Mouse (Mus musculus) yolk sac, embryonic 10.5 days (tissue): ENCODE data around the gene Hoxd9.

ENCODE experiments used
- DNase-seq: peaks from one replicate; pipeline ENCODE4 v3.0.0-alpha.2; 2017; ENCODE audit warnings: low spot score

Gene Hoxd9

DNA sequence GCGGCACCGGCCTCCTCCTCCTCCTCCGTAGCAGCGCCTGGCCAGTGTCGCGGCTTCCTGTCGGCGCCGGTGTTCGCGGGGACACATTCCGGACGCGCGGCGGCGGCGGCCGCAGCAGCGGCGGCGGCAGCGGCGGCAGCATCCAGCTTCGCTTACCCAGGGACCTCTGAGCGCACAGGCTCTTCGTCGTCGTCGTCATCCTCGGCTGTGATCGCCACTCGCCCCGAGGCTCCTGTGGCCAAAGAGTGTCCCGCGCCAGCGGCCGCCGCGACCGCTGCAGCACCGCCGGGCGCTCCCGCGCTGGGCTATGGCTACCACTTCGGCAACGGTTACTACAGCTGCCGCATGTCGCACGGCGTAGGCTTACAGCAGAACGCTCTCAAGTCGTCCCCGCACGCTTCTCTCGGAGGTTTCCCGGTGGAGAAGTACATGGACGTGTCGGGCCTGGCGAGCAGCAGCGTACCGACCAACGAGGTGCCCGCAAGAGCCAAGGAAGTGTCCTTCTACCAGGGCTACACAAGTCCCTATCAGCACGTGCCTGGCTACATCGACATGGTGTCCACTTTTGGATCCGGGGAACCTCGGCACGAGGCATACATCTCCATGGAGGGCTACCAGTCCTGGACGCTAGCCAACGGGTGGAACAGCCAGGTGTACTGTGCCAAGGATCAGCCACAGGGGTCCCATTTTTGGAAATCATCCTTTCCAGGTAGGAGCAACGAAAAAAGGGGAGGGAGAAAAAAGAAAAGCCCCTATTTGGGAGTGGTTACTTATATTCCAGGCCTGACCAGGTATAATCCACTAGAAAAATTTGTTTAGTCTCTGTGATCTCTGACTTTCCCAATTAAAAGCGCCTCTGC lies 28.9 kb upstream of the Hoxd9 start:
- DNase-seq = no peak

DNA sequence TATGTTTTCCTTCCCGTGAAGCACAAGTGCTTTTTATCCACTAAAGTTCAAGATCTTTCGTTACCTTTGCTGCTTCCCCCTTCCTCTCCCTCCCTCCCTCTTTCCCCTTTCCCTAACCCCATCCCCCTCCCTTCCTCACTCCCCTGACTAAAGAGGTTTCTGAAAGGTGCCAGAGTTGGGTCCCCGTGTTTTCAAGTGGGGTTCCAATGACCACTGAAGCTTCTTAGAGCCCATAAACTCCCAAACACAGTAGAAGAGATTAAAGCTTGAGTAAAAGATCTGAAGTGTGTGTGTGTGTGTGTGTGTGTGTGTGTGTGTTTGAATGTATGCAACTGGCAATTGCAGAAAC lies 28.3 kb upstream of the Hoxd9 start:
- no peak for DNase-seq

DNA sequence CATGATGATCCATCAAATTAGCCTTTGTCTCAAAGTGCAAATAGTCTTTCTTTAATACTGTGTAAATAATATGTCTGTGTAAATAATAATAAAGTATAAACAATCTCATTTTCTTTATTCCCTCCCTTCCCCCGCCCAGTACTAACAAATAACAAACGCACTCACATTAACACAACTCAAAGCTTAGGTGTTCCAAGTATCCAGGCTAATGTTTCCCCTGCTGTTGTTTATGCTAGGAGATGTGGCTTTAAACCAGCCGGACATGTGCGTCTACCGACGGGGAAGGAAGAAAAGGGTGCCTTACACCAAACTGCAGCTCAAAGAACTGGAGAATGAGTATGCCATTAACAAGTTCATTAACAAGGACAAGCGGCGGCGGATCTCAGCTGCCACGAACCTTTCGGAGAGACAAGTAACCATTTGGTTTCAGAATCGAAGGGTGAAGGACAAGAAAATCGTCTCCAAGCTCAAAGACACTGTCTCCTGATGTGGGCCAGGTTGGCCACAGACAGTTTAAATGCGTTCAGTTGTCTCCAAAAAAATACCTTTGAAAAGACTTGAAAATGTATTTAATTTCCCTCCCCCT lies 27.8 kb upstream of the Hoxd9 start:
- no peak for DNase-seq

DNA sequence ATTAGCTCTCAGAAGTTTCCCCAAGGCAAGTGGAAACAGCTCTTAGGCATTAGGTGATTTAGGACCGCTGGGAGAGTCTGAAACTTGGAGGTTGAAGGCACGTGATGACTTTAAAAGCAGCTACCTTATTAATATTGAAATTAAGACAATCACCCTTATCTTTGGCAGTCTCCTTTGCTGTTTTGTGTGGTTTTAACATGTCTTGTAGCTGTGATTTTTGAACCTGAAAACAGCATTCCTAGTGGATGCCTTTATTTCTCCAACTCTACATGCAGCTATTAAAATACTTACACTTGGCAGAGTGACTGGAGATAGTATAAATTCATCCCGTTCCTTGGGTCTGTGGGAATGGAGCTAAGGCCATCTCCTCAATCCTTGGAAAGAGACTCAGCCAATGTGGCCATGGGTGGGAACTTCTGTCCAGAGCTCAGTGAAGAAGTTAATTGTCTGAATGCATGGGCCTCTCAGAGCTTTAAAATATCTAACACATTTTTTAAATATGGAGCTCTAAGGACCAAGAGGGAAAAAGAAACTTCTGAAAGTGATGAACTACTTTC lies 26.8 kb upstream of the Hoxd9 start:
- no peak for DNase-seq

DNA sequence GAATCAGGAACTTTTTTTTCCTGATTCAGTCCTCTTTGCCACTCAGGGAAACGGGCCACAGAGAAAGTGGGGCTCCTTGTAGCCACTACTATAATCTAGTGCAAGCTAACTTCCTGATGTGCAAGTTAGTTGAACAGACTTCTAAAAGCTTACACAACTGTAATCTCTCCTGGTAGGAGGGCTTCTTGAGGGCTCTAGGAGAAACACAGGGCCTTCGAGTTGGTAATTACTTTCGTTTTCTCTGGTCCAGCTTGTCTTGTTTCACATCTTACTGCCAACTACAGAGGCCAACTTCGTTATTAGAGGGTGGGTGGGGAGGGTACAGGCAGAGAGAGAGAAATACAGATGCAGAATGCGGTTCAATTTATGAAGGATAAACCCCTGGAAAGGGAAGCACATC lies 25.7 kb upstream of the Hoxd9 start:
- DNase-seq = no peak

DNA sequence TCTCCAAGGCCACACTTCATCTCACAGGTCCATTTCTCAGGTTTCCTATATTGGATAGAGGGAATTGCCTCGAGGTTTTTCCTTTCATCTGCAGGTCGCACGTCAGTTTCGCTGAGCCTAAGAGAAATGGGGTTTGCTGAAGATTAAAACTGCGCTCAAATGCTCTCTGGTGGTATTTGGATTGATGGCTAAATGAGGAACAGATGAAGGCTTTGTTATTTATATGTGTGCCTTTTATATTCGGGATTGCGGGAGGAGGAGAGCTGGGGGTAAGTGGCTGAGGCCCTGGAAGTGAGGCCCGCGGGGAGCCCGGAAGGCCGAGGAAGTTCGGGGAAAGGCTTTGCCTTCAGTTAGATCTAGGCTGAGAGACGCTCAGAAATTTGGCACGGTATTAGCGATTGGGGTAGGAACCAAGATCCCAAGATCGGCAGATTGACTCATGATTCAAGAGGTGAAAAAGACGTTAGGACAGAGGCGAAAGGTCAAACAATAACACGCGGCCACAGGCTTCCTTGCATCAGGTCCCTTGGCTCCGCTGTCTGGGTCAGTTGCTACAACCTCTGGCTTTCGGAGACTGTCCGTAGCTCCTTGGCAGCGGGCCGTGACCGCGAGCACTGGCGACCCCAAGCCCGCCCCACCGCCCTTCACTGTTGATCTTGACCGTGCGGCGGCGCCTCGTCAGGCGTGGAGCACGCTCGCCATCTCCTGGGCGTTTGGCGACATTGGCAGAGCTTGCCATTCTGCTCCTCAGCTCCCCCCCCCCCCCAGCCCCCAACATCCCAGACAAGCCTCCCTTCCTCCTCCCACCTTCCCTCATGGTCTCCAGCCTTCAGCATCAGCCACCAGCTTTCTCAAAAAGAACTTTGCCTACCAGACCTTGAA lies 24.8 kb upstream of the Hoxd9 start:
- DNase-seq = no peak

DNA sequence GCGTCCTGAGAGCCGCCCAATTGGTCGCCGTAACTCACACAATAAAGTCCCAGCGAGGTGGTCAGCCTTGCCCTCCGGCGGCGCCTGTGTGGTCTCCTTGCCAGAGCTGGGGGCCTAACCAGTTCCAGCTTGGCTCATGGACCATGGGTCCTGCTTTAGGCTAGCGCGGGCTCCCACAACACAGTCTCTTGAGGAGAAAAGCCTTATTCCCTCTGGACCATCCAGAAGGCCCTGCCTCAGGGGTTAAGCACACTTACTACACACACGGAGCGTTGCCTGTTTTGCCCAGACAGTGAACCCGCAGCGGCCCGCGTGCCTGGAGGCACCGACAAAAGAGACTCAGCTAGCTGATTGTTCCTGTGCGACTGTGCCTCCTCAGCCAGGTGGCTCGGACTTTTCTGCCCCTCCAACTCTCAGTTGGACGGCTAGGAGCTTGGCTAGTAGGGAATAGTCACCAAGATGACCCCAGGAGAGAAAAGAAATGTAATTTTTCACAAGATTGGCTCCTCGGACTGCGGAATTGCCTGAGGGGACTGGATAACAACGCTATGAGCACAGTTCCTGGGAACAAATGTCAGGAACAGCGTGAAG lies 23.6 kb upstream of the Hoxd9 start:
- no peak for DNase-seq

DNA sequence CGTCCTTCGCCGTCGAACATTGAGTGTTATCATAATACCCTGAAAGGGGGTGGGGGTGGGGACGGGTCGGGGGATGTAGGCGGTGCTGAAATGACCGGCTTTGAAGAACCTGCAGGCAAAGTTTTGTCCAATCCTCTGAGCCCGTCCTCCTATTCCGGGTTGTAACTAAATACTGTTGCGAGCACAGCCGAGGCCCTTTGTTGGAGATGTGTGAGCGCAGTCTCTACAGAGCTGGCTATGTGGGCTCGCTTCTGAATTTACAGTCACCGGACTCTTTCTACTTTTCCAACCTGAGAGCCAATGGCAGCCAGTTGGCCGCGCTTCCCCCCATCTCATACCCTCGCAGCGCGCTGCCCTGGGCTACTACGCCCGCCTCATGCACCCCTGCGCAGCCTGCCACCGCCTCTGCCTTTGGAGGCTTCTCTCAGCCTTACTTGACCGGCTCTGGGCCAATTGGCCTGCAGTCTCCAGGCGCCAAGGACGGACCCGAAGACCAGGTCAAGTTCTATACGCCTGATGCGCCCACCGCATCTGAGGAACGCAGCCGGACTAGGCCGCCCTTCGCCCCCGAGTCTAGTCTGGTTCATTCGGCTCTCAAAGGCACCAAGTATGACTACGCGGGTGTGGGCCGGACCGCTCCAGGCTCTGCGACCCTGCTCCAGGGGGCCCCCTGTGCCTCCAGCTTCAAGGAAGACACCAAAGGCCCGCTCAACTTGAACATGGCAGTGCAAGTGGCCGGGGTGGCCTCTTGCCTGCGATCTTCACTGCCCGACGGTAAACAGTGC lies 22.5 kb upstream of the Hoxd9 start, which contains the start of gene Hoxd12:
Hoxd12 (plus strand) TSS at position 133 of the 785 bp plus-strand sequence.
- DNase-seq = no peak

DNA sequence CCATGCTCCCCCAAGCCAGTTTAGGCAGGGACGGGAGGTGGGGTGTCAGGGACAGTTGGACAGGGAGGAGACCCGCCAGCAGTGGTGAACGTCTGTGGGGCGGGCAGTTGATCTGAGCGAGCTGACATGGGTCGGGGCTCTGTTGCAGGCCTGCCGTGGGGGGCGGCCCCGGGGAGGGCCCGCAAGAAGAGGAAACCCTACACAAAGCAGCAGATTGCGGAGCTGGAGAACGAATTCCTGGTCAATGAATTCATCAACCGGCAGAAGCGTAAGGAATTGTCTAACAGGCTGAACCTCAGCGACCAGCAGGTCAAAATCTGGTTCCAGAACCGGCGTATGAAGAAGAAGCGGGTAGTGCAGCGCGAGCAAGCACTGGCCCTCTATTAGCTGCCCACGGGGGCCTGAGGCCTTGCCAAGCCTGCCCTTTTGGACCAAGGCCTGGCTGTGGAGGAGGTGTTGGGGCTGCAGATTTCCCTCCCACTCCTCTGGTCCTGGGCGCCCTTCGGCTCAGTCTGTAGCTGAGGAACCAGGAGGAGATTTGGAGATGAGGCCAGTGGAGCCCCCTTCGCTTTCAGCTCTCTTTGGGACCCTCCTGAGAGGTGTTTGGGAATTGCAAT lies 21.8 kb upstream of the Hoxd9 start:
- no peak for DNase-seq

DNA sequence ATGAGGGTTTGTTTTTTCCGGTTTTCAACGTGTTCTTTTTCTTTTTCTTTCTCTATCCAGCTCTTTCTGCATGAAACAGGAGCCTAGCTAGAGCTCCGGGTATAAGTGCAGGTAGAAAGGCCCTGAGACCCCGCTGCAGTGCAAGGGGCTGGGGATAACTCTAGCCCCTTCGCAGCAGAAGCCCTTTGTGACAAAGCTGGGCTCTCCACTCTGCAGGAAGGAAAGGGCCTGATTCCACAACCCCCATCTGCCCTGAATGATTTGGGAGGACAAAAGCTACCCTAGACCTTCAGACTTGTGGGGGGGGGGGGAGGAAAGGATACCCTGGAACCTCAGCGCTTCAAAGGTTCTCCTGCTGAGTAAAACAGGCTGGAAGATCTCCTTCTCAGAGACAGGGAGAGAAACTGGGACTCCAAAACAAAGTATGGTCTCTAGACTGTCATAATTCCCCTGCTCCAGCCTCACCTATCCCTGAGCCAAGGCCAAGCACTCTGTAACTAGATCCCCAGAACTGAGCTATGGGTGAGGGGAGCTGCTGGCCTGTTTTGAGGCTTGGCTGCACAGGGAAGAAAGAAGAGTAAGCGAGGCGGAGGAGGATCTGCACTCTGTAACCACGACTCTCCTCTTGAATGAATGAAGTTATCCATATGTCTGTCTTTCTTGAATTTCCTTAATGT lies 21.0 kb upstream of the Hoxd9 start:
- DNase-seq = no peak

DNA sequence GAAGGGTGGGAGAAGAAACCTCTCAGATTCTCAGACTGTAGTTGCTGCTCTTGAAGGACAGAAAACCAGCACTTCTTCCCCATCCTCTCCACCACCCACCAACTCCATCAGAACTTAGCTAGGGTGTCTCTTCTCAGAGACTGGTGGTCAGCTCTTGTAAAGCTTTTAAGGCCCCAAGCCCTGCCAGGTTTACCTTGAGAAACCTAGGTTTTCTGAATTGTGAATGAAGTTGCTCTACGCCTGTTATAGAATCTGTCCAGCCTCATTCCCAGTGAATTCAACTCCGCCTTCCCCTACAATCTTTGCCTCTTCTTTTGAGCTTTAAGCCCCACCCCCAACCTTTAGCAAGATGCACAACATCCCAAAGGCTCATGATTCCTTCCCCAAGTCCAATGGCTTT lies 20.4 kb upstream of the Hoxd9 start:
- no peak for DNase-seq

DNA sequence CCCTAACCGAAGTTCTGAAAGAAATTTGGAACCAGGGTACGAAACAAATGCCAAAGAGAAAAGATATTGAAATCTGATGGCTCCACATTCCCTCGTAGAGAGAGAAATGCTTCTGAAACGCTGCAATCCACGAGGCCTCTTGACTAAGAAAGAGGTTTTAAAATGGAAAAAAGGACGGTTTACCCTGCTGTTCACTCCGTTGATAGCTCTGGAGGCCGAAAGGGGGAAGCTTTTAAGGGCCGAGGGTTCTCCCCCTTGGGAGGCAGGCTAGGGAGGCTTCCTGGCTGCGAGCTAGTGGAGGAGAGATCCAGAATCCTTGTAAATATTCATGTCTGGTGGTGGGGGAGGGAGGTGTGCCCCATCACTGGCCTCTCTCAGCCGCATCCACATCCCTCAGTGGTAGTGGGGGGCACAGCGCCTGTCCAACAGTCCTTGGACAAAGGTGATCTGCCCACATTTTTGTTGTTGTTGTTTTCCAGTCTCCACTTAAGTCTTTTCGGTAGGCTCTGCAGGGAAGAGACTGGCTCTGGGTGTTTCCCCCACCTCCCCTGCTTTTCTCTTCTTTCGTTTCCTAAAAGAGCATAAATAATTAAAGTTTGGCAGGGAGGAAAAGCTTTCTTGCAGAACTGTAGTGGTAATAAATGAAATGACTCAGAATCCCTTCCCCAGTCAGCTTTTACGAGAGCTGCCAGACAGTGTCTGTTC lies 18.5 kb upstream of the Hoxd9 start, which contains the start of gene Hoxd11:
Hoxd11 (plus strand) TSS at position 667 of the 705 bp plus-strand sequence.
- no peak for DNase-seq

DNA sequence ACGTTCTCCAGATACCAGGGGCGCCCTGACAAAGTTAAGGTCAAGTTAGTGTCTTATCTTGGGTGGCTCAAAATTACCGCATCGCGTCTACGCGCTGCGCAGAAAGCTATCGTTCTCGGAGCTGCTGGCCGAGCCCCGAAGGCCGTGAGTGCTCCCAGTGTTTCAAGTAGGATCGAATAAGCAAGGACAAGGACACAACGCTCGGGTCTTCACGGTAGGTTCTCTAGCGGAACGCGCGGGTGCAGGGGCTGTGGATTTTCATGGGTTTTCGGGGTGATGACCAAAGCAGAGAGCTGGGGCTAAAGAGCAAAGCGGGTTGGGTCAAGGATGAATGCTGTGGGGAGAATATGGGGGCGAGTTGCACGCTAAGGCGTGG lies 17.9 kb upstream of the Hoxd9 start:
- no peak for DNase-seq

DNA sequence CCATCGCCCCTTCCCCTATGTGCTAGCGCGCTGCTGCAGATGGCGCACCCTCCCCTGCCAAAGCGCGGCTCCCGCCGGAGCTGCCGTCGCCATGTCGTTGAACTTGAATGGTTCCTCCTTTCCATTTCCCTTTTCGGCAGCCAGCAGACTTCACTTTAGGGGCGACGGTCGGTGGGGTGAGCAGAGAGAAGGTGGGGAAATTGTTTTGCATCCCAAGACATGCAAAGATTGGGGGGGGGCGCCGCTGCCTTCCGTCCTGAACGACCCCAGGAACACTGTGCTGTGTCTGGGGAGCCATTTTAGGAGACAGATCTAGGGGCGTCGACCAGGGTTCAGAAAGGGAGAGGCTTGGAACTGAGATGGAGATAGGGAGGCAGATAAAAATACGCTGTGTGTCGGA lies 17.5 kb upstream of the Hoxd9 start:
- no peak for DNase-seq

DNA sequence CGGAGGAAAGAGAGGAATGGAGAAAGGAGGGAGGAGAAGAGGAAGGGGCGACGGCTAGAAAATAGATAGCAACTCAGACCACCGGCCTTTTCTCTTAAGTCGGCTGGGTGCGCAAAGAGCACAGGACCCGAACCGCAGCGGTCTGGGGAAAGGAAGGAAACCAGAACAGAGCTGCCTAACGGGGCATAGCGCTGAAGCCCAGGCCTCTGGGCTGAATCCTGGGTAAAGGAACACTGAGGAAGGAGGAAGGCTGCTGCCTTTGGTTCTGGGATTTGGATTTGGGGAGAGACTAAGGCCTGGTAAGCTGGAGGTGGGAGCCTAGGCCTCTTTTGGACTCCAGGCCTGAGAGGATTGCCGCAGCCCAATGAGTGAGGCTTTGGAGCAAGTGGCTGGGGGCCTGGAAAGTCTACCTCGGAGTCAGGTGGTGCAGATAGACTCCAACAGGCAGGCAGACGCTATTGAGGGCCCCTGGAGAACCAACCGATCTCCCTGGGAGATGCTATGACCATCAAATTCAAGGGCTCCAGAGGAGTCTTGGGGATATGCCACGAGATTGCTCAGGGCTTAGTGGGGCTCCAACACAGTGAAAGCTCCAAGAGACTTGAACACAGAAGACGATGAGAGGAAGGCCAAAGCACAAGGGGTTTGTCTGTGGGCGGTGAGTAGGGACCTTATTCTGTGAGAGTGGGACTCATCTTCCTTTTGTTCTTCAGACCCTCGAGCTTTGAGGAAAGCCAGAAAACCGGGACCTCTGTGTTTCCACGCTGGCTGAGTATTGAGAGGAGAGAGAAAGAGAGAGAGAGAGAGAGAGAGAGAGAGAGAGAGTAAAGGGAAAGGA lies 16.7 kb upstream of the Hoxd9 start:
- DNase-seq = no peak

DNA sequence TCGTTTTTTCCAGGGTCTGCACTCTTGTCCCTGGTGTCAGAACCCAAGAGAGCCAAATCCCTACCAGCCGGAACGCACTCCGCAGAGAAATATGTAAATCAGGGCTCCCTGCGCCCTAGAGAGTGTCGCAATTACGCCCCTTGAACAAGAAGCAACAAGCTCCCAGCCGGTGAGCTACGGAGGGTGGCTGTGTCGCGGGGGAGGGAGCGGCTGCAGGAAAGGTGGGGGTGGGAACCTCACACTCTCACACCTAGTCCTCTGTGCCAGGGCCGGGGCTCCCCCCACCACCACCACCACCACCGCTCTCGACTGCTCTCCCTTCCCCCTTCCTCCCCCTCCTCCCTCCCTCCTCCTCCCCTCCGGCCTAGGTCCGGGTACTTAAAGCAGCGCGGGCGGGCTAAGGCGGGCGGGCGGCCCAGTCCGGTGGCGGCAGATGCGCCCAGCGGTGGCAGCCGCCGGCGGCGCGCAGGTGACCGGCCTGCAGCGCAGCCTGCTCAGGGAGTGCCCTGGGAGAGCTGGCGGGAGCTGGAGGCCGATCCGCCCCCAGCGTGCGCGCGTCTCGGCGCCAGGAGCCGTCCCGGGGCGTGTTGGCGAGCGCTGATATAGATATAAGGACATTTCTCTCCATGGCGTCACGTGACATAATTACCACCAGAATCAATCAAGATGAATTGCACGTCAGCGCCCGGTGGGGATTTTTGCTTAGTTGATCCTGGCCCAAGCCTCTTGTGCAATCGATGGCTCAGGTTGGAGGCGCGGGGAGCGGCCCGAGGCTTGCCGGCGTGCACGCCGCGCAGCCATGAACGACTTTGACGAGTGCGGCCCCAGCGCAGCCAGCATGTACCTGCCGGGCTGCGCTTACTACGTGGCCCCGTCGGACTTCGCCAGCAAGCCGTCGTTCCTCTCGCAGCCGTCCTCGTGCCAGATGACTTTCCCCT lies 15.7 kb upstream of the Hoxd9 start:
- DNase-seq = no peak

DNA sequence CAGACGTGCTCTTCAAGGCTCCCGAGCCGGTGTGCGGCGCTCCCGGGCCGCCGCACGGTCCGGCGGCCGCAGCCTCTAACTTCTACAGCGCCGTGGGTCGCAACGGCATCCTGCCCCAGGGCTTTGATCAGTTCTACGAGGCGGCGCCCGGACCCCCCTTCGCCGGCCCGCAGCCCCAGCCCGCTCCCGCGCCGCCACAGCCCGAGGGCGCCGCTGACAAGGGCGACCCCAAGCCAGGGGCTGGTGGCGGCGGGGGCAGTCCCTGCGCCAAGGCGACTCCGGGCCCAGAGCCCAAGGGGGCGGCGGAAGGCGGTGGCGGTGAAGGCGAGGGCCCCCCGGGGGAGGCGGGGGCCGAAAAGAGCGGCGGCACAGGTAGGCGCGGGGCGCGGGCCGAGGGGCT lies 14.7 kb upstream of the Hoxd9 start:
- DNase-seq = no peak
